Mouse (Mus musculus): Measurements from ENCODE around the gene Adcy5.

Gene Adcy5

DNA sequence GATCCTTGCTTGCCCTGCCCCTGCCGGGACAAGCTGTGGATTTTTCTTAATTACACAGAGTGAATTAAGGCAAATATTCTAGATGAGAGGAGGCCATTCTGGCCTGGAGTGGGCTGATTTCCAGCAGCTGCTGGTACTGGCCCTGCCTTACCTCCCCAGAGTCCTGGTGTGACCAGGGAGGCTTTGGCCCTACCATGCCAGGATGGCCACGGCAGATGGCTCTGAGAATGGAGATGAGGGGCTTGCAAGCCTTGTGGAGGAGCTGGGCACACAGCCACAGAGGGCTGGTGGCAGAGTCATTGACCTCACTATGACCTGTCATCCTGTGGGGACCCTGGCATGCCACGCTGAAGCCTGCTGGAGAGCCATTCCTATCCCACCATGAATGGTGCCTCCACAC is 54.1 kb downstream of the Adcy5 start:
- no peak for DNase-seq

DNA sequence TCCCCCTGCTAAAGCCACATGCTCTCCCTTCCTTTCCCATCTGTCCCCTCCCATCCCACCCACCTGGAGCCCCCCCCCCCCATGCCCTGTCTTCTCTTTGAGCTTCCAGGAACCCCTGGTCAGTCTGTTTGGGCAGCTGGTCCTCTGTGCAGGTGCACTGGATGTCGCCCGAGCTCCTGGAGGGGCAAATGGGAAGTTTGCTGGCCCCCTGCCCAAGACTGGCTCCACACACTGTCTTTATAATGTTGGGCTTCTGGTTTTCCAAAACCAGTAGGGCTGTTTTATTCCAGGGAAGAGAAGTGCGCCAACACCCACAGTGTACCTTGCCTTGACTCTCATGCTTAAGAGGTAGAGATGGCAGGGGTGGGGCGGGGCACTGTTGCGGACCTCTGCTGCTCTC is 55.1 kb downstream of the Adcy5 start:
- DNase-seq: no peak

DNA sequence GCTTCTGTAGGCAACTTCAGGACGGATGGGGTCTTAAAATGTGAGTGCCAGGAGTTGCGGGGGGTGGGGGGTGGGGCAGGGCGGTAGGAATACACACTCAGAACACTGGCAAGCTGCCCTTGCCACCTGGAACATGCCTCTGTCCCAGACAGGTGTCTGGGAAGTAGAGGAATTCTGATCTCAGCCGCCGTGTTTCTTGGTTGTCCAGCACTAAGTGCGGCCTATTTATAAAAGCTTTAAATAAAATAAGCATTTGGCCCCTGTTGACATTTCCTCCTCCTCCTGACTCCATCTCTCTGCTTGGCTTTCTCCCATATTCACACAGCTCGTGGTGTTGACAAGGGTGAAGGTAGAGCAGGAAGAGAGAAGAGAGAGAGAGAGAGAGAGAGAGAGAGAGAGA is 60.4 kb downstream of the Adcy5 start:
- DNase-seq: no peak

DNA sequence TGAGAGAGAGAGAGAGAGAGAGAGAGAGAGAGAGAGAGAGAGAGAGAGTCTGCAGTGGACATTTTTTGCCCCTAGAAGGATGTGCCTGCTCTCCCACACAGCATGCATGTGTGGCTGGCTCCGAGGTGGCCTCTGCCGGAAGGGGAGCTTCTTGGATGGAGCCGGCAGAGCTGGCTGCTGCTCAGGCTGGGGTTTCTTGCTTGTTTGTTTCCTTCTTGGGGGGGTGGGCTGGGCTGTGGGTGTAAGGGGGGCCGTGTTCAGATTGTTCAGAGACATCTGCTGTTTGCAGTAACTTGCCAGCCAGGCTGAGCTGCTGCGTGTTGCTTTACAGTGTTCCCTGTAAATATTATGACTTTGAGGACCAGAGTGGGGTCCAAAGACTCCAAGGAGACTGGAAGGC is 60.8 kb downstream of the Adcy5 start:
- no peak for DNase-seq

DNA sequence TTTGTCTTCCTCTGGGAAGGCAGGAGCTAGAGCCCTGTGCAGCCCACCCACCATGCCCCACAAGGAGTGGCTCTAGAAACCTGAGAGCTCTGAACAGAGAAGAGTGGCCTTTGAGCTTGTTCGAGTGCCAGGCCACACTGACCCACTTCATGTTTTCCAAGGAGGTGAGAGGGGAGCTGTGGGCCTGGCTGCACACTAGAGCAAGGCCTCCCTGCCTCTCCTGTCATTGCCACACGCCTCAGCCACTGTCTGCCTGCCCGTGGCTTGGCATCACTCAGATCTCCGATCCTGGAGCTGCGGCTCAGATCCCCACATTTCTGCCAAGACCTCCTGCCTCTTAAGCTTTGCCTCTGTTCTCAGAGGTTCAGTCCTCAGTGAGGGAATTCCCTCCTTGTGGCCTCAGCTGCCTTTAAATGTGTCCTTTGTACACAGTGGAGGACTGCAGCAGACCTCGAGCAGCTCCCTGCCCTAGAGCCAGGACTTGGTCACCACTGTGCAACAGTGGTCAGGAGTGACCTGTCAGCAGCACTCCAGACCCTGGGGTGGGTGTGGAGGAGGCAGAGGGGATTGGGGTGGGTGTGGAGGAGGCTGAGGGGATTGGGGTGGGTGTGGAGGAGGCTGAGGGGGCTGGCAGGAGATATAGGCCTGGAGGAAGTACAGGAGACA is 62.3 kb downstream of the Adcy5 start:
- DNase-seq: no peak

DNA sequence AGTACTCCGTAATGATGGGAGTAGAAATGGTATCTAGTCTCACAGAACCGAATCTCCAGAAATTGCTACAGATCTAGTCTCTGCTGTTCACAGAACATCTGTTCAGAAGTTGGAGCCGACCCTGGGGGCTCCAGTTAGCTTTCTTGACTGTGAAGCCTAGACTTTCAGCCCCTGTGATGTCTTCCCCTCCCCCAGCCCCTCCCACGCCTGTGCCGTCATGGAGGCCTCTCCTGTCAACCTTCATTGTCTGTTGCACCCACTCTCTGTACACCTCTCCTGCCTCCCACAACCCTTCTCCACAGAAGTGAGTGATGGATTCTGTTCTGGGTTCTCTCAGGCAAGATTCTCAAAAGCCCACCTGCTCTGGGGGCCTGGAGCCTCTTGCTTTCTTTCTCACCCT is 65.7 kb downstream of the Adcy5 start:
- no peak for DNase-seq

DNA sequence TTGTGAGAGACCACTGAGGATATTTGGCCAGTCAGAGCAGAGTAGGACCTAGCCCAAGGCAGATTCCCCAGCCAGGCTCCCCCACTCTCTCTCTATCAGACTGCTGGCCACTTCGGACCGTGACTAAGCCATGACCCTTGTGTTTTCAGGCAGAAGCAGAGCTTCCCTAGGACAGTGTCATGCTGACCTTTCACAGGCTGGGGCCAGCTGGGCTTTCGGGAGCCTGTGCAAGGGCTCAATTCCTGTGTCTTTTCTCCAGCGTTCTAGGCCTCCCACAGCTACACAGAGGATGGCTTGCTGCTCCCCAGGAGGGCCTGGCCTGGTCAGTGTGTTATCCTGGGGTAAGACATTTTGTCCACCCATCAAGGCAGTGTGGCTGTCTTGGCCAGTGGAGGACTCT is 66.9 kb downstream of the Adcy5 start:
- no peak for DNase-seq

DNA sequence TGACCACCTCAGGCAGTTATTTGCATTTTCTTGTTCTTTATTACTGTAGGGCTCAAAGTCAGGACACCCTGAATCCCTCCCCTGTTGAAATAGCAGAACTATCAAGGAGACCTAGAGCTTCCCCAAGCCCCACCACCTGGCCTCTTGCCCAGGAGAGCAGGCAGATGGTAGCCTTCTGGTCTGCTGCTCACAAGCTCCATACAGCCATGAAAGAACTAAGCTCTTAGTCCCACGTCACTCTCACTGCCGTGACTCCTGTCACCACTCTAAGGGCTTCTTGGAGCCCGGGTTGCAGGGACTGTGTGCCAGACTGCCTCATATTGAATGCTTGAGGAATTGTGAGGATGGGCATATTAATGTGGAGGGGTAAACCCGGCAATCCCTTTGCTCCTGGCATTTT is 69.3 kb downstream of the Adcy5 start:
- no peak for DNase-seq

DNA sequence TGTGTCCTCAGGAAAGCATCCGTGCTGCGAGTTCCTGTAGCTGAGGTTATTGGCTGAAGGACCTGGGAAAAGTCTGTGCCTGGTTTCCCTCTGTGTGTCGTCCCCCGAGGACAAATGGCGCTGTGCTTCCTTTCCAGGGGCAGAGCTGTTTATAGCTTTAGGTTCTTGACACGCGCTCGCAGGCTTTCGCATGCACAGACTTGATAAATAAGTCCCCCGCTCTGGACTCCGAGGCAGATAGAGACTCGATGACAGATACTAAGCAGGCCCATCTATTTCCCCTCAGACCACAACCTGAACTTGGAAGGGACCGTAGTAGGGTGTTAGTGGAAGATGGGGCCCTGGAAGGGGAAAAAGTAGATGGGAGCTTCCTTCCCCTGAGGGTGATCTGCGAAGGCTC is 70.0 kb downstream of the Adcy5 start:
- DNase-seq: peak; percentile 43

DNA sequence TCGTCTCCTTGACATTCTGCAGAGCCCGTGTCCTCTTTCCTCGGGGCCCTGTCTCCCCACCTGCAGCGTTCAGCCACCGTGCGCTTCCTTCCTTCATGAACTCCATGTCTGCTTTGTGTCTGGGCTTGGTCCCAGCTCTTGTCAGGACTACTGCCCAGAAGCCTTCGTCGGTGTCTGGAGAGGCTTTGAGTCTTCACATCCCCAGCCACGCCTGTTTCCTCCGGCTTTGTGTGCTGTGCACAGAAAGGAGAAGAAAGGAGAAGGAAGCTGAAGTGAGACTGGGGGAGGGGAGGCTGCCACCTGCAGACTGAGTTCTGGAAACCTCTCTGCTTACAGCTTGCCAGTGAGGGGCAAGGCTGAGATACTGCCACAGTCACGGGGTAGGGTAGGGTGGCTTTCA is 74.9 kb downstream of the Adcy5 start:
- peak; percentile 20 for DNase-seq

DNA sequence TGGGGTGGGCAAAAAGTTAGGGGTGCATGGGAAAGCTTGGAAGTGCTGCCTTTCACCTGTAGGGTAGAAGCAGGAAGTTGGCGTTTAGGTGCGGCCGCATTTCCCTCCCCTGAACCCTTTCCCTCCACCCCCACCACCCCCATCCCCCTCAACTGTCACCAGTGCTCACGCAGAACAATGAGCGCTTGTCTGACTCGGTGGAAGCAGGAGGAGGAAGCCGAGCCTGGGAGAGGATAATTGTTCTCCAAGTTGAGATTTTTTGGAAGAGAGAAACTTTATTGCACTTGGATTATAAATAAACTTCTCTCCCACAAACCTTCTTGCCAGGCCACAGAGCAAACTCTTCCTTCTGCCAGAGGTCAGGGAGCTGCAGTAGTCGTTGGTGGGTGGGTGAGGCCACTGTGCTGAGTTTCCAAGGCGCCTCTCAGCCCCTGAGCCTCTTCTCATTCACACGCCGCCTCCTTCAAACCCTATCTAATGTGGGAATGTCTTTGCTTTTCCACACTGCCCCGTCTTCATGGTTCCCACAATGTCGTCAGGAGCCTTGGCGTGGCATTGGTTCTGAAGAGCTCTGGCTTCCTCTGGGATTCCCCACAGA is 77.6 kb downstream of the Adcy5 start:
- peak; percentile 39 for DNase-seq

DNA sequence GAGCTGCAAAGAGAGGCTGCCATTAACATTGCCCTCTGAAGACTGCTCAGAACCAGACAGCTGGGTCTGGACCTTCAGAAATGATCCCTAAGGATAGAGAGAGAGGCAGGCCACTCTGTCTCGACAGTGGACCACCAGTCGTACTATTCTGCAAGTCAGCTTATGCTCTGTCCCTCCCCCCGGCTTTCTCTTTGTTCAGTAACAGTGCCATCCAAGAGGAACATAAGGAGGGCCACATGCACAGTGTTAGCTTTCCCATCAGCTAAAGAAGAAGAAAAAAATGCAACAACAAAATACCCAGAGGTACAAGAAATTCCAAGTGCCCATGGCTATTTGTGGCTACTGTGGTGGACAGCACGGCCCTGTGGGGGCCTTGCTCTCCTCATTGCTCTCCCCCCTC is 78.7 kb downstream of the Adcy5 start:
- DNase-seq: no peak

DNA sequence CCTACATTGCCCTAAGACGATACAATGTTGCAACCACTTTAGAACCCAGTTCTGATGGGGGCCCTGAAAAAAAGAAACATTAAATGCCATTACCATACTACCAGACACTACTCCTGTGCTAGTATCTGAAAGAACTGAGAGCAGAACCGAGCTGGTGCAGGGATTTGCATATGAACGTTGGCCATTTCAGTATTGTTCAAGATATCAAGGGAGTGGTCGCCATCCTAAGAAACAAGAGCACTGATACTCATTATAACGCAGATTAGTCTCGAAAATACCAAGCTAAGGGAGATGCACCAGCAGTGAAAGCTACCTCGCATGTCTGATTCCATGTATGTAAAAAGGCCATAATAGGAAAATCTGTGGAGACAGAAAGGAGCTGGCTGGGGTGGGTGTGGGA is 82.4 kb downstream of the Adcy5 start:
- no peak for DNase-seq

DNA sequence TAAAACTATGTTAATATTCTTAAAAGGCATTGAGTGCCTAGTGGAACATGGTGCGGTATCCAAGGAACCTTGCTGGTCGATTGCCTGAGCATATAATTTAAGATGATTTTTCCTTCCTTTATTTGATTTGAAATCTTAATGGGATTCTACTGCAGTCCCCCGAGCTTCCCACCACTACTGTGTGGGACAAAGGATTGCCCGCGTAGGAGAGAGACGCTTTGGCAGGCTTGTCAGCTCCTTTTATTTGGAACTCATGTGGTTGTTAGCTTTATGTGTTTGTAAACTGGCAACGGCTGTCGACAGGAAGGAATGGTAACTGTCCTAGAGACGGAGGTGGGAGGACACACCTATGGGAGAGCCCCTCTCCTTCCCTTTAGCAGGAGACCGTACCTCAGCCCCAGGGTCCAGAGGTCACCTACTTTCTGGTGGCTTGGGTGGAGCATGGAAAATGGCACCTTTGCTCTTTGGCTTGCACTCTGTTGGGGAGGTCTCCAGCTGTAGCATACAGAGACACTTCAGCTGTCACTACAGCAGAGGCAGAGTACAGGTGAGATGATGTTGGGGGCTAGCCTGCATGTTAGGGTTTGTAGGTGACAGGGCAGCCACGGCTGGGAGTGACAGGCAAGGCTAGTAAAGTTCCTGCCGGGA is 84.8 kb downstream of the Adcy5 start:
- no peak for DNase-seq

DNA sequence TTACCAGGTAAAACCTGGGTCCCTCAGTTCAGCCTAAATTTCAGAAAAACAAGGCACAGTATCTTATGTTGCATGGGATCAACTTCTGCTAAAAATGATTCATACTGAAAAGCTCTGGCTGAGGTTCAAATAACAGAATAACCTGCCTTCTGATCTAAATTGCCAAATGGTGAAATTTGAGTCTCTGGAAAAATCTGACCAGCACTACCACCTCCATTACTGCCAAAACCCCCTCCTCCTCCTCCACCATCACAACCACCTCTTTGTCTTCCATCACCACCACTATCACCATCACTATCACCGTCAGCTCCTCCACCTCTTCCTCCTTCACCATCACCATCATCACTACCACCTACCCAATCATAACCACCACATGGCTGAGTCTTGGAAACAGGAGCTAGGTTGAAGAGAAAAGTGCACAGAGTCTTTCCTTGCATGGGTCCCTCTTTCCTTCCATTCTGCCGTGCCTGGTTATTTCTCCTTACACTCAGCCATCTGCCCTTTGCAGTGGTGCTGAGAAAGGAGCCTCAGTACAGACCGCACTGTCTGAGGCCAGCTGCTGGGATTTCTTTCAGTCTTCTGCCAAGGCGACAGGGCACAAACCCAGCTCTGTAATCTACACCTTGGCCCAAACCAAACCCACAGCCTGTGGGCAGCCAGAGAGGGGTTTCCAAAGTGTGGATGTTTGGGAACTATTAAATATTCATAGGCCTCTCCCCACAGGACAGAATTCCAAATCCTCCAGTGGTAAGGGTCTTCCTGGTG is 85.5 kb downstream of the Adcy5 start:
- DNase-seq: no peak

DNA sequence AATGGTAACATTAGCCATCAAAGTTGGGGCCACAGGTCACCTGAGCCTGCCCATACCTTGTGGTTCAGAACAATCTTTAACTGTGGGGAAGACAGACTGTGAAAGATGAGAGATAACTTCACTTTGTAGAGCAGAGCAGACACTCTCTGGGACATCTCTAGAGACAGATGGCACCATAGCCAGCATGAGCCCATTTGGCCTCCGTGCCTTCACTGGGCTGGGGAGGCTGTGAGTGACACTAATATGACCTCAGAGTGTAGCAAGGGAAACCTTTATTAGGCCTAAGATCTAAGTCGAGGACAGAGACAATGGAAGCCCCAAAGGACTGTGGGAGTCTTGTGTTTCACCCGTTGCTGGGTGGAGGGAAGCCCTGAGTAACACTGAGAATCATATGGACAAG is 92.7 kb downstream of the Adcy5 start:
- no peak for DNase-seq

DNA sequence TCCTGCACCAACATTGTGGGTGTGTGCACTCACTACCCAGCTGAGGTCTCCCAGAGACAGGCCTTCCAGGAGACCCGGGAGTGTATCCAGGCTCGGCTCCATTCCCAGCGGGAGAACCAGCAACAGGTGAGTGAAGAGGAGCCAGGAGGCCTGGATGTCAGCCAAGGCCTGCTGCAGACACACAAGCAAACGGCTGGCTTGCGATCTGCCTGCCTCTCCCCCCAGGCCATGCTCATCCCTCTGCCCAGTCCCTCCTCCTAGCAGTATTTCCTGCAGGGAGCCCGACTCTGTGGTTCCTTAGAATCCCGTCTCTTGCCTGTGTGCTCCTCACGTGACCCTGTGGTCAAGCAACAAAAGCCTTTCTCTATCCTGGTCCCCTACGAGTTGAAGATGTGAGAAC is 94.1 kb downstream of the Adcy5 start:
- DNase-seq: no peak

DNA sequence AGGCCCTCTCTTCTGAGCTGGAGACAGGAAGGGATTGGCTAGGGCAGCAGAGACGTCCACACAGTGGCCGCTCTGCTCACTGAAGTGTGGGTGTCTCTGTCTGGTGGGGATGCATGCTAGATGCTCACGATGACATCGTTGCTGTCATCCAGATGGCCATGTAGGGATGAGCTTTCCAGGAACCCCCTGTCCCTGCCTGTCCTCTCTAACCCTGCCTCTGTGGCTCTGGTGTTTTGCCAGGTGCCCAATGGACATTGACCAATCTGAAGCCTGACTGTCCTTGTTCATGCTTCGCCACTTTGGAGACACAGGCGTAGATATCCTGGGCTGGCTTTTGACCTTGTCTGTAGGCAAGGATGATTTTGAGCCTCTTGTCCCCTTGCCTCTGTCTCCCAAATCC is 95.1 kb downstream of the Adcy5 start:
- DNase-seq: no peak

DNA sequence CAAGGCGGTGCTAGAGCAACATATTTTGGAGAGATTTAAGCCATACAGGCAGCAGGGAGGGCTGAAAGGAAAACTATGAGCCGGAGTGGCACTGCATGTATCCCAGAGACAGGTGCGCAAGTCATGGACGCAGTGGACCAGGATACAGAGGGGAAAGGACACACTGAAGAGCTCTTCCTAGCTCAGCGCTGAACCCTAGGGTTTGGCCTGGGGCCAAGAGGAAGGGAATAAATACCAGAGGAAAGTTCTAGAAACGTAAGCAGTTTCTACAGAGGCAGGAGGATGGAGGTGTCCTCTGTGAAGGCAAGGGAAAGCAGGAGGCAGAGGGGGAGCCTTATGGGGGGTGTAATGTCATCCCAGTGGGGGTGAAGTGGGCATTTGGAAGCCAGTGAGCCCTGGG is 97.0 kb downstream of the Adcy5 start:
- DNase-seq: no peak

DNA sequence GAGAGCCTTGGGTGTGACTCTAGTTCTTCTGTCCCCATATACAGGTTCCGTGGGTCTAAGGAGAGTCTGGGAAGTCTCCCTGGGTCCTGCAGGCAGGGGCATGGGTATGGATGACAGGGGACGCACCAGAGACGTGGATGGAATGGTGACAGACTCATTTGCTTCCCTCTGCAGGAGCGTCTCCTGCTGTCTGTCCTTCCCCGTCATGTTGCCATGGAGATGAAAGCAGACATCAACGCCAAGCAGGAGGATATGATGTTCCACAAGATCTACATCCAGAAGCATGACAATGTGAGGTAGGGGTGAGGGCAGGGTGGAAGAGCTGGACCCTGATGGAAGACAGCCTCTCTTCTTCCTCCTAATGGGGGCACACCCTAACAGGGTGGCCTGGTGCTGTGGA is 98.3 kb downstream of the Adcy5 start:
- no peak for DNase-seq

DNA sequence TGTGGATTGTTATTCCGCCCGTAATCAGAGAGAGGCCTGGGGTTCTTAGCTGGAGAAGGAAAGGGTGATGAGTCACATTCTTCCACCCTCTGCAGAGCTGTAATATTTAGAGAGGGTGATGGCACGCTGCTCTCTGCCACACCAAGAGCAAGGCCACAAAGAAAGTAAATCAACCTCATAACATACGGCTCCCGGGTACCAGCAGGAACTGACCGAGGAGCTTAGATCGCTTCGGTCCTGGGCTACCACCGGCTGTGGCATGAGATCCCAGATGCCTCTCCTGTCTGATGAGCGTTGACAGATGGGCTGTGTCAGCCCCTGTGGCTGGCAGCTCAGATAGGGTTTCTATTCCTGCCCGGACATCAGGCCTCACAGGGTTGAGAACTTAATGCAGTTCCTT is 101.3 kb downstream of the Adcy5 start:
- DNase-seq: no peak

DNA sequence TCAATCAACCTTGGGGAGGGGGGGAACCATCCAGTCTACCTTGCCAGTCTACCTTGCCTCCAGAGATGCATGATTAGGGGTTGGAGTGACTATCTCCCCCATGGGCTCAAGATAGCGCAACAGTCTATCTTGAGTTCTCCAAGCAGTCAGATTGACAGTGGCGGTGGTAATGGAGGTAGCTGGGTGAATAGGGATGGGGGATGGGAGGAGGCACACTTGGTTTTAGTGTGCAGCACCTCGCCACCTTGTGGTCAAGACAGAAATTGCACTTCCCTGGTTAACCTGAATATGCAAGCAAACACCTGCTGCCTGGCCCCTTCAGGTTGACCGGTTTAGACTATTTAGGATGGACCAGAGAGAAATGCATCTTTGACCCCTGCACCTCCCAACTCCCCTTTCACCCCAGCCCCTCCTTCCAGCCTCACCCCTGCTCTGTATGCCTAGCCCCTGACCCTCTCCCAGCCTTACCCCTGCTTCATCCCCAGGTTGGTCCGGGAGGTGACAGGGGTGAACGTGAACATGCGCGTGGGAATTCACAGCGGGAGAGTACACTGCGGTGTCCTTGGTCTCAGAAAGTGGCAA is 115.8 kb downstream of the Adcy5 start:
- peak; percentile 92 for DNase-seq

DNA sequence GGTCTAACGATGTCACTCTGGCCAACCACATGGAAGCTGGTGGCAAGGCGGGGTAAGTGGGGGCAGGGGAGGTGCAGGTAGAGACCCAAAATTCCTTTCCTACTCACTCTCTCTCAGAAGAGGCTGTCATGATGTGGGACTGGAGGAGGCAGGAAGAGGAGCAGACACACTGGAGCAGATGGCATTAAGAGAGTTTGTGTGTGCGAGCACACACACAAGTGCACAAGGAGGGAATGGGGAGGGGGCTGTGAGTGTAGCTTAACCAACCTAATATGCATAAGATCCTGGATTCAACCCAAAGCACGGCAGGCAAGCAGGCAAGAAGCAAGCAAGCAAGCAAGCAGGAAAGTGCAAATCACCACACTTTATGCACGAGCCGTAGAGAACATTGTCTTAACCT is 116.3 kb downstream of the Adcy5 start:
- no peak for DNase-seq

DNA sequence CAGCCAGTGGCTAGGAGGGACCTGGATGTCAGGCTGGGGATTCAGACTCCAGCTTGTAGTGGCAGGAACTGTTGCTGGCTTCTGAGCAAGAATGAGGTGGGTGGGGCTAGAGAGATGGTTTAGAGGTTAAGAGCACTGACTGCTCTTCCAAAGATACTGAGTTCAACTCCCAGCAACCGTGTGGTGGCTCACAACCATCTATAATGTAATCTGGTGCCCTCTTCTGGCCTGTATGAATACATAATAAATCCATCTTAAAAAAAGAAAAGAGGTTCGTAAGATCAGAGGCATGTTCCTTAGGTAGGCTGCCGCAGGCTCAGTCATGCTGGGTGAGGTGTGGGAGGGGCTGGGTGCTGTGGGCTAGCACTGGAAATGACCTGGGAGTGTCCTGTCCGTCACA is 116.9 kb downstream of the Adcy5 start:
- DNase-seq: peak; percentile 17

Data from embryo, embryonic 11 days (tissue).